Mouse (Mus musculus): ENCODE data around the gene Dapk1.

Gene Dapk1

DNA sequence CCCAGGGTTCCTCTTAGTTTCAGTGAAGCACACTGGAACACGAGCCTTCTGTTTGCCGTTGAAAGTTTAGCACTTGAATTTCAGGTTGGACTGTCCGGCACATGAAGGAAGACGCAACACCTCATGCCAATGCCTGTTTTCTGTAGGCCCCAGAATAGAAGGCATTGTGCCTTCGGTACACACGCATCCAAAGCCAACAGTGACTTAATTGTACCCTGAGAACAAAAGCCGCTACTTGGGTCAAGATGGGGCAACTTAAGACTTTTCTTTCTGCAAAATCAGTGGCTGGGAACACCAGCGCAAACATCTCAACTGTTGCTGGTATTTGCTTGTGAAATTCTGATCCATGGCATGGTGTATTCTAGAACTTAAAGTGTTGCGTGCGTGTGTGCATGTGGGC lies 63.1 kb downstream of the Dapk1 start:
- DNase-seq (ENCODE audit: low spot score), result no peak

DNA sequence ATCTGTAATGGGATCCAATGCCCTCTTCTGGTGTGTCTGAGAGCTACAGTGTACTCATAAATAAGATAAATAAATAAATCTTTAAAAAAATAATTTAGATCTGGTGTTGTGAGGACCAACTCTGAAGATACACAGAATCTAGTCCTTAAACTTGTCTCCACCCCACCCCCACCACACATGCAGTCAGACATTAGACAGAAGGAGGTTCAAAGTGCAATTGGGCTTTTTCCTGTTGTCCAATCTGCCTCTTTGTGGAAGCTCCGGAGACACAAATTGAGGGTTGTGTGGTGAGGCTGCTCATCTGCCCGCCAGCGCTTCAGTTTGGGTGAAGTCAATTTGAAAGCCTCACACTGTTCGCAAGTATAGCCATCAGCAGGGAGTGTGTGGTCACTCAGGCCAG lies 63.7 kb downstream of the Dapk1 start:
- DNase-seq (ENCODE audit: low spot score), result no peak

DNA sequence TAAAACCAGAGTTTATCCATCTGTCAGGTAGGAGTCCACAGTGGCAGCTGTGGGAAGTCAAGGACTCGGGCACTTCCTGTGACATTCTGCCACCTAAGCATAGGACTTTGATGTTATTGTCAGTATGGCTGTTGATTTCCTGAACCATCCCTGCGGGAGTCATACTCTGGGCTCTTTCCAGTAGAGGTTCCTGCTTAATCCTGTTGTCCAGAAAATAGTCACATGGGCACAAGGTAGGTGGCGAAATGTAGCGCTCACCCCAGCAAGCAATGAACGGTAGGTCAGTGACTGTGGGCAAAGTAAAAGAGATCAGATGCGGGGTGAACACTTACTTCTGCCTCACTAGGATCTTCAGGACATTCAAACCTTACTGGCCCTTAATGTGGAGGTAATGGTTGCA lies 66.3 kb downstream of the Dapk1 start:
- DNase-seq (ENCODE audit: low spot score), result no peak

DNA sequence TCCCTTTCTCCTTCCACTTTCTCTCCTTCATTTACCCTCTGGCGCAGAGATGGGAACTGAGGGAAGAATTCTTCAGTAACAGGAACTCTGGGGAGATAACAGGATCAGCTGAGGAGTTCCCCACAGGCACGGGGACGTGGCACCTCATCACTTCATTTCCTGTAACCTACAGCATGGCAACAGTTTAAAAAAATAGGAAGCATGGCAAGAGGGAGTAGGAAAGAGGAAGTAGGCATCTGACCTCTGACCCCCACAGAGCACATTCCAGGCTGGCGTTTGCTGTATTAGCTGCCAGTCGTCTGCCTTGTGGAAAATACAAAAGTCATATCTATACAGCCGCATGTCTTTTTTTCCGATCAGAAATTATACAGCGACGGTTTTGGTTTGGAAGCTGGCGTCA lies 68.9 kb downstream of the Dapk1 start:
- DNase-seq (ENCODE audit: low spot score), result no peak

DNA sequence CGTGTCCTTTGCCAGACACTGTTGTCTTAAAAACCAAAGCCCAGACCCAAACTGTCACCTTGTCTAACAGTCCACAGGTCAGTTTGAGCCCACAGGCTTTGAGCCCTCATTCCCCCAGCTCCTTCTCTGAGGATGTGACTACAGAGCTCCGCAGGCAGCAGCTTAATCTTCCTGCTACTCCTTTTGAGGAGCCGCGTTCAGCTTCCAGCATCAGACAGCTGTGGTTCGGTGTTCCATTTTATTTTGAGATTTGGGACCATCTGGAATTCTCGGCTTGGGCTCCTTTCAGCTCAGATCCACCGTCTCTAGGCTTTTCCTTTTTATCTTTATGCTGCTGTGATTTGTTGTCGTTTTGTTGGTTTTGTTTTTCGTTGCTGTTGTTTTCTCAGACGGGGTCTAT lies 69.5 kb downstream of the Dapk1 start:
- DNase-seq (ENCODE audit: low spot score), result no peak

DNA sequence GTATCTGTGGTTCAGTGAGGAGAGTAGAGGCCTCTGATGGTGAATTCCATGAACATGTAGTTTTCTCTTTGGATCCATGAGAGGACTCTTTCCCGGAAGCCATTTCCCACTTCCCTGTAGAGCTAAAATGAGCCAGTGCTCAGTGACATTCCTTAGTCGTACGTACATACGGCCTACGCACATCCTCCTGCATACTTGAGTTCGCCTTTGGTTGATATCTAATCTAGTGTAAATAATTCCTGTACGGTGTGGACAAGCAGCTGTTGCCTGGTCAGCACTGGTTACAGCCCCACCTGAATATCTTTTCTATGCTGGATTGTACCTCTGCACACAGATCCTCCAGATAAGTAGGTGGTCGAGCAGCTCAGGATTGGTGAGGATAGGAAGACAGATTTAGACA lies 70.5 kb downstream of the Dapk1 start:
- DNase-seq (ENCODE audit: low spot score), result no peak

DNA sequence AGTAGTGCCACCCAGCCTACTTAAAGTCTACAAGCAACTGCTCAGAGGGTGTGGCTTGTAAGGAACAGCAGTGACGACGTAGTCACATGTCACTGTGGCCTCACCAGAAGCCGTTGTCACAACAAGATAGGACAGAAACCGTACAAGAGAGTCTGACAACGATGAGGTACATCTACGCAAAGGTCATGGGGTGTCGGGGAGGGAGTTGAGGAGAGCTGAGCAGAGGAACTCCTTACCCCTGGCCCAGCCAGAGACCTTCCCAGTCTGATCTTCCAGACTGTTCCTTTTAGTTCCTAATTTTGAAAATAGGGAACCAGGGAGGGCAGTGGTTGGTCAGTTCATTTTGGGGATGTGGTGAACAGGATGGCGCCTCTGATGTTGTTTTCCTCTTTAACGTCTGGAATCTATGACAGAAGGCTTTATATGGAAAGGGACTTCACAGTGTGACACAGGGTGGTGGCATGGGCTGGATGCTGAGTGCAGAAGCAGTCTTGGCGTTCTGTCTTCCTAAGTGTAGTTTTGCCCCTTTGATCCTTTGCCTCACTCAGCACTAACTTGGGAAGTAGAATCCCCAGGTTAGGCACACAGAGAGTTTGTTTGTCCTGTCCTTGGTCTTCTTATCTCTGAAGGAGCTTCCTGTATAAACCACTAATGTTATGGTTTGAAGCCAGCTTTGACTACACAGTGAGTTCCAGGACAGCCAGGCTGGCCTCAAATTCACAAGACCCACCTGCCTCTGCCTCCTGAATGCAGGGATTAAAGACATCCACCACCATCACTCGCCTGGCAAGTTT lies 71.3 kb downstream of the Dapk1 start:
- peak; percentile 5 for DNase-seq (ENCODE audit: low spot score)

DNA sequence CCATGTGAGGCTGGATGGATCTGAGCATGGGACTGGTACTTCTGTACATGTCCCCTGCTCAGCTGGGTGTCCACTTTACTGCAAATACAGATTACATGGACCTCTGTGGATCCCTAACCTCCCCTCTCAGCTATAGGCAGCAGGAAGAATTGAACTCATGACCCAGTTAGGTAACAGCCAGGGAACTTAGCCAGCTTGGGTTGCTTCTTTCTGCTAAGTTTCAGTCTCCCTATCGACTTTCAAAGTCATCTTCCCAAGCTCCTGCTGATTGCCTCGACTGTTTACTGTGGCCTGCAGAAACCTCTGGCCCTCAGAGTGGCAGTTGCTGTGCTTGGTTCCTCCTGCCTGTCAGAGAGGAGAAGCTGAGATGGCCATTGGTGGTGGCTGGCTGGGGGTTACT lies 72.6 kb downstream of the Dapk1 start:
- DNase-seq (ENCODE audit: low spot score), result no peak

DNA sequence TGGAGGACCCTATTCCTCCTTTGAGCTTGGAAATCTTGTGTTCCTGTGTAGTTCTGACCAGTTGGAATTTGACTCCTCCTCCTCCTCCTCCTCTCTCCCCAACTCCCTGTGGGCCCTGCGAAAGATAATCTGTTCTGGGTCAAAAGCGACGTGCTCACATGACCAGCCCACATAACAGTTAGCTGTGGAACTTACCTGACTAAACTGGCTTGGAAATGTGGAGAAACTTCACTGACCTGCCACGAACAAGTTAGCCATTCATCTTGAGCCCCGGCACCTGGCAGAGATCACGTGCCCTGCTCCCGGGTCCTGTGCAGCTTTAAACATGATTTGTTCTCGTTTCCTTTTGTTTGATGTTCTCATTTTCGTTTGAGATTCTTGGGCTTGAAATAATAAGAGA lies 73.2 kb downstream of the Dapk1 start:
- DNase-seq (ENCODE audit: low spot score), result no peak

DNA sequence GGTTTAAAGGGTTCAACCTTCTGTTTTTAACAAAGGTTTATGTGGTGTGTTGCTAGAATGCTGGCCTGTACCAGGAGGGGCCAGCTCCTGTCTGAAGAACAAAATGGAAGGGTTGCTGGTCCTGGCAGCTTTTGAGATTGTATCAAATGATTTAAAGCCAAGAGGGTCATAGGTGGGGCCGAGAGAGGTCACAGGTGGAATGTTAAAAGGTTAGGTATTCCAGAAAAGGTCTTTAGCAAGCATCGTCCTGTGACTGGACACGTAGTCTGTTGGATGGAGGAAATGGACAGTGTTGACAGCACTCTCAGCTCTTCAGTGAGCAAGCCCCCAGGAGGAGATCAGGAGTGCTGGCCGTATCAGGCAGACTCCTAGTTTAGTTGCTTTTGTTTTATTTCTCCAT lies 73.7 kb downstream of the Dapk1 start:
- DNase-seq (ENCODE audit: low spot score), result no peak

DNA sequence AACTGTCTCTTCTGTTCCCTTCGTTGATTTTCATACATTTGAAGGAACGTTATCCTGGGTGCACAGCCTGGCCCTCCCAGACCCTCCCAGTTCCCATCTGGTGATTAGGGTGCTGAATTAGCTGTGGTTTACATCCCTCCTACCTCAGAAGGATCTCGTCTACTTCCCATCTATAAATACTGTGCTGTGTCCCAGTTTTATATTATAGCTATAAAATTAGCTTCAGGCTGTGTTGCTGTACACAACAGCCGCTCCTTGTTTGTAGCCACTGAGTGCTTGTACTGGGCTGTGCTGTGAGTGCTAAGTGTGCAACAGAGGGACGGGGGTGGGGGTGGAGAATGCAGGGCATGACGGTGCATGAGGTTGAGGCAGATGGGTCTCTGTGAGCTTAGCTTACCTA lies 77.2 kb downstream of the Dapk1 start:
- DNase-seq (ENCODE audit: low spot score), result no peak

DNA sequence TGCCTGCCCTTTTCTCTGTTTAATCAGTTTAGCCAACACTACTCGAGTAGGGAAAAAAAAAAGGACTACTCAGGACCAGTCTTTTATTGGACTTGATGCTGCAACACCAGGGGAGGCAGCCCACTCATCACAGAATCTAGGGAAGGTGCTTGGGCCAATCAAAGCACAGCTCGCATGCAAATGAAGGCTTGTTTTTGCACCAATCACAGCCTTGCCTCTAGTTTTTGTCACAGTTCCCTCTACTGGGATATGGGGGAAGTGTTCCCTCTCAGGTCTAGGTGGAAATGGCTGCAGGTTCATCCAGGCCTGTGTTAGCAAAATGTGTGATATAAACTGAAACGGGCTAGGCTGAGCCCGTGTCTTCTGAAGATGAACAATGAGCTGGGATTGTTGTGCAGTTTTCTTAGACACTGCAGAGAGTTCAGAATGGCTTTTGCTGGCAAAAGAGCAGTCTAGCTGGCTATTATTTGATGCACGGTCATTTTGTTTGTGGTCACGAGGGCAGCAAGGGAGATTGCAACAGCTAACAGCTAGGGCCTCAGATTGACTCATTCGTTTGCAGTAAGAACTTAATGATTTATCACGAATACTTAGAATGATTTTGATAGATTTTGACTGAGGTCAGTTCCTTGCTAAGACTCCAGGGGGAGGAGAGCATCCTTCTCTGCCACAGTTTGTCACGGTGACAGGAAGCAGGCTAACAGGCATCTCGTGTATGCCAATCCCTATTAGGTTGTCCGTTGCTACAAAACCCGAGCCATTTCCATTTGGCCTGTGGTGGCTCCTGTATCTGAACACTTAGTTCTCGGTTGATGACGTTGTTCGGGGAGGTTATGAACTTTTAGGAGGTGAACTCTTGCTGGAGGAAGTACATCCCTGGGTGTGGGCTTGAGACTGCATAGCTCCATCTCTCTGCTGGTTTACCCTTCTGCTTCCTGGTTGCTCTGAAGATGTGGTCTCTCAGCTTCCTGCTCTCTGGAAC lies 81.3 kb downstream of the Dapk1 start:
- no peak for DNase-seq (ENCODE audit: low spot score)

DNA sequence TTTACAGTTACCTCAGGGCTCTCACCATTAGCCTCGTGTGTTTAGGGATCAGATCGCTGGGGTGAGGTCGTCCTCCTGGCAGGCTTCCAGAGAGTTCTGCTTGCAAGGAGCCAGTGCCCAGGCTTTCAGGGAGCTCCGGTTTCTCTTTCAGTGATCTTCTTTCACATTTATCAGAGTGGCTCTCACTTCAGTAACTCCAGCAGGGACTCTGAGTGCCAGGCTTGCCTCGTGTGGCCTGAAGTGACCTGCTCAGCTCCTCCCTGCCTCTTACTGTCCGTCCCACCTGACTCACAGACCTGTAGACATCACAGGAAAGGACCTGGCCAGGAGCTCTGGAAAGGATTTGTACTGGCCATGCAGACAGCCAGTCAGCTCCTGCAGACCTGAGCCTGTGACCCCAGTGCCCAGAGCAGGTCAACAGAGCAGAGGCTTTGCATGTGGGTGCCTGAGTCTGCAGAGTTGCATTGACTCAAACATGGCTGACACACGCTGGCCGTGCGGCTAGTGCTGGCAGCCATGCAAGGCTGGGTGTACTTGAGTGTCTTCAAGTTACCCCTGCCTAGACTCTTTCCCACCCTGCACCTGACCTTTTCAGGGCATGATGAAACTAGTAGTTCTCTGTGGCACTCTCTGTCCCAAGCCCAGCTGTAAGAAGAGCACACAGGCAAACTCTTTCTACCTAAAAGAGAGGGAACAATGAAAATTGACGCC lies 82.5 kb downstream of the Dapk1 start:
- no peak for DNase-seq (ENCODE audit: low spot score)

DNA sequence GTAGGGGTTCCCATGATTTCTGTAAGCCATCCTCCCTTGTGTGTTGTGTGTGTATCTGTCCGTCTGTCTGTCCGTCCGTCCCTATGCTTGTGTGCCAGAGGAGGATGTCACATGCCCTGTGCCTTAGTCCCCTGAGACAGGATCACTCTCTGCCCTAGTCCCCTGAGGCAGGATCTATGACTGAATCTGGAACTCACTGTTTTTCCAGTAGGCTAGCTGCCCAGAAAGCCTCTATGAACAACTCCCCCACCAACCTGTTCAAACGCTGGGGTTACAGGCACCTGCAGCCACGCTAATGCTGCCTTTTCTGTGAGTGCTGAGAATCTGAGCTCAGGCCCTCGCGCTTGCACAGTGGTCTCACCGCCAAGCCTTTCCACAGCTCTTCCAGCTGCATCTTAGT lies 83.1 kb downstream of the Dapk1 start:
- no peak for DNase-seq (ENCODE audit: low spot score)

DNA sequence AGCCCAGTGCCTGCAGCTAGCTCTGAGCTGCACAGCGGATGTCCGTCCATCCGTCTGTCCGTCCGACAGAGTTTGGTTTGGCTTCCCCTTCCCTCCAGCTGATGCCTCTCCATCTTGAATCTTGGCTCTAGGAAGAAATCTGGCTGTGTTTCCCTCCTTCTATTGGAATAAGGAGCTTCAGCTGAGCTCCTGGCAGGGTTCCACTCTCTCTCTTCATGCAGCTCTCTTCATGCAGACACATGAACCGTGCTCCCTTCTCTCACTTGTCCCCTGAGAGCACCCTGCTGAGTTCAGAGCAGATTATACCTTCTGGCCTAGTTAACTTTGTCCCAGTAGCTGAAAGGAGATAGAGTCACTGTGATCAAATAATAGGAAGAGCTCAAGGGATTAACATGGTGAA lies 83.5 kb downstream of the Dapk1 start:
- DNase-seq (ENCODE audit: low spot score), result no peak

DNA sequence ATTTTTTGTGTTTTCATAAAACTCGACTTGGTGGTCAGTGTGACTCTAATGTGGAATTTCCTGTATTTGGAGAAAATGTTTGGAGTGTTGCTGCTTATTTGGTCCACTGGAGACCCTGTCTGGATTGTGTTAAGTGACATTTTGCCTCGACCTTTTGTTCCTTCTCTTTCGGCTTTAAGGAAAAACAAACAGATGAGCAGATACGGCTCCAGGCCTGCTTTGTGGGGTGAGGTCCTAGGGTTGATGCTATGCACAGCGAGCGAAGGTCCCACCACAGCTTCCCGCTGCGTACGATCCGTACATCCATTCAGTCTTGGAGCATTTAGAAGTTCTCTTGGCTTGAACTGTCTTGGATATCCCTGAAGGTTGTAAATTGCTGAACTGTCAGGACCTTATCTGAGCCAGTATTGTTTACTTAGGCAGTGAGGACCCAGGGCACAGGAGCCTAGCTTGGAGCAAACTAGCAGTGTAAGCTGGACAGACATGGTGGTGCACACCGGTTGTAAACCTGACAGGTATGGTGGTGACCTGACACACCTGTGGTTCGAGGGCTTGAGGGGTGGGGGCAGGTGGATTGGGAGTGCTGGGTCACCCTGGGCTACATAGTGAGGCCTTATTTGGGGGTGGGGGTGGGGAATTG lies 84.4 kb downstream of the Dapk1 start:
- DNase-seq (ENCODE audit: low spot score), result no peak

DNA sequence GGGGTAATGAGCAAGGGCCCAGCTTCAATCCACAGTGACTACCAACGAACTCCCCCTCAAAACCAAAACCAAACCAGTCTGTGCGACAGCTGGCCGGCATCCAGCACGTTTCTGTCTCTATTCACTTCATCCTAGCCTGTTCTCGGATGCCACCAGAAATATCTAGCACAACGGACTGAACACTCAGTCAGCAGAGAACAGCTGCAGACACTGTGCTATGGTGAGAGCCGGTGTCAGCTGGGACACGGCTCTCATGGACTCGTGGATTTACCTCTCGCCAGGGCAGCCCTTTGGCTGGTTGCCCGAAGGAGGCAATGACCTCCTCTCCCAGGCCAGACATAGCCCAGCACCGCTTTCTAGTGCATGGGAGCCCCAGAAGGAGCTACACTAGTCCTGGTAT lies 85.2 kb downstream of the Dapk1 start:
- DNase-seq (ENCODE audit: low spot score), result no peak

DNA sequence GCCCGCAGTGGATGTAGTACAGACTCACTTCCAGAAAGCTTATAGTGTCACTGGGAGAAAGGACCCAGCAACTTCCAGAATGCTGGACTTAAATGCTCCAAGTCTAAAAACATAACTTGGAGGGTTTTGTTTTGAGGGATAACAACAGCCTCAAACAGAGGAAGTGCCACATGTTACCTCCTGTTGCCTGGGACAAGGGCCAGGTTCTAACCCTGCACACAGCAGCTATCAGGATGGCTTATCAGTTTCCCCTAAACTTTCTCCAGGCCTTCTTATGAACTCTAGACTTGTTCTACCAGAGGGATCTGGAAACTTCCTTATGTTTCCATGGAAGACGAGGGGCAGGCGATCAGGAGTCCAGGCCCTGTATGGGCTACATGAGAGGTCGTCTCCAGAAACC lies 85.7 kb downstream of the Dapk1 start:
- DNase-seq (ENCODE audit: low spot score), result no peak

DNA sequence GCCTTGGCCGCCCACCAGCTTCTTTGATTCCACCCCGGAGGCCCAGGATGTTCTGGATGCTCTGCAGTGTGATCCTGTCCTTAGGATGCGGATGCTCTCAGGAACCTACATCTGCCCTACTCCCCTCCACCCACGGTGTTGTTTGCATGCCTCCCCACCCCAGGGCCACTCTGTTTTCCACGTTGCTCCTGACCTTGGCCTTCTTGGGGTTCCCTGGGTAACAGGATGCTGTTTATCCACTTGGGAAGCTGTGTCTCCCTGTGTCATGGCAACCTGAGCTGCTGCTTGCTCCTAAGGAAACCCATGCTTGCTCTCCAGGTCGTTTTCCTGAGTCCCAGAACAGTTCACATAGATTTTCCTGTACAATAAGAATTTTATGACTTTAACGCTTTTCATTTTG lies 86.1 kb downstream of the Dapk1 start:
- no peak for DNase-seq (ENCODE audit: low spot score)

DNA sequence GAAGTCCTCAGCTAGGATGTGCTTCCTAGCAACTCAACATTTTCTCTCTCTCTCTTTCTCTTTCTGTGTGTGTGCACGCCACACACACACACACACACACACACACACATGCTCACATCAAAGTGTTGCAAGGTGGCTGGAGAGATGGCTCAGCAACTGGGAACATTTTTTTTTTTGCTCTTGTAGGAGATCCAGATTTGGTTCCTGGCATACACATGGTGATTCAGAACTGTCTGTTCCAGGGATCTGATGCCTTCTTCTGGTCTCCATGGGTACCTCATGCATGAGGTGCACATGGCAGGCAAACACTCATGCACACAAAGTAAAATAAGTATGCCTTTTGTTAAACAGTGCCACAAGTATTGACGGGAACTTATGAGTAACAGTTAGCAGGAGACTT lies 89.2 kb downstream of the Dapk1 start:
- DNase-seq (ENCODE audit: low spot score), result no peak

DNA sequence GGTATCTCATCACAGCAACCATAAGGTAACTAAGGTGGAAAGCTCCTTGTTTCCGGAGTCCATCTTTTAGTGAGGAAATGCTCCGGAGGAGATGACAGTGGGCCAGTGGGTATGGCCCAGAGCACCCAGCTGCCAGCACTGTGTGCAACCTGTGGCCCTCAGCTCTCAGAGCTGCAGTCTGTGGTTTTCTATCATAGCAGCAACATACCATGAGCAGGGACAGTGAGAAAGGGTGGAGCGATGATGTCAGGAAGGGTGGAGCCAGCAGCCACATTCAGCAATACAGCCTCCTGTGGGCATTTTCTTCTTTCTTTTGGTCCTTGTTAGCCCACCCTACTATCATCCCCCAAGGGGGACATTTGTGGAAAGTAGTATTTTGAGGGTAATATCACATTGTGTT lies 90.2 kb downstream of the Dapk1 start:
- no peak for DNase-seq (ENCODE audit: low spot score)

Measured in spleen, adult 12 weeks (tissue).